Mouse (Mus musculus): ENCODE data around the gene Olfr1412. TPM values are rescaled to one million over a fixed set of nuclear protein-coding genes. Genes with fewer than 3 reads are reported as not detected.

Olfr1412 gene
- polyA plus RNA-seq (2017; shearing (Covaris generic)) = not detected

DNA sequence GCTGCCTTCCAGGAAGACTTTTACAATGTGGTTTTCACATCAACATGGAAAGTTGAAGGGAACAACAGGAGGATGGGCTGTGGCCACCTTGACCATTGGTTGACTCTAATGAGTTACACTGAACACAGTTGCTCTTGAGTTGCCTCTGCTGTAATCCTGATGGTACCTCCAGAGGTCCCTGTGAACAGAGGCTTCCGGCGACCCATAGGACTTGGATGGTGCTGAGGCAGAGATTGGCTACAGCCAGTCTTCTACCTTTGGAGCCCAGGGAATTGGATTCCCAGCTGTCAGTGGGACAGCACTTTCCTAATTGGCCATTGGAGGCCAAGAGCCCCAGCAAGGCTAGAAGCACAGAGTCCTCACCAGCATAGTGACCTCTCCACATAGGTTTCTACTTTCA is at the start of gene Olfr1412:
Gene Olfr1412, plus strand, starts transcription at position 301 of the 400 bp plus-strand sequence.

GRCm38 (mm10) chr1:92571022-92571421 is 14.6 kb upstream of the Olfr1412 start, which contains the start of gene Olfr1413:
Gene Olfr1413, plus strand, starts transcription at chr1:92571322.

GRCm38 (mm10) chr1:92594111-92594510 is 8.5 kb downstream of the Olfr1412 start, which contains the start of gene Olfr1411:
Gene Olfr1411, plus strand, starts transcription at chr1:92594411.

DNA sequence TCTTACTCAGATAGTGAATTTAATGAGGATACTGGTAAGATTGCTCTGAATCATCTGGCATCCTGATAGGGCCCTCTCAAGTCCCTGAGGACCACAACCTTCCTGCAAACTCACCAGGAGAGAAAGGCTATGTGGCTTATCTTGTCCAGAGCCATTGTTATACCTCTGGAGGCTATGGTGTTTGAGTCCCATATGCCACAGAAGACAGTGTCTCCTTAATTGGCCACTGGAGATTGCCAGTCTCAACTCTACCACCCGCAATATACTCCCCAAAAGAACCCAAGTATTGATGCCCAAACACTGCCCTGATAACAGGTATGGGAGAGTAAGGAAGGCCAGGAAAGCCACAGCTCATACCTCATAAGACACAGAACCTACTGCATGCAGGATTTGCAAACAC is 19.9 kb downstream of the Olfr1412 start, which contains the start of gene Olfr1410:
Gene Olfr1410, plus strand, starts transcription at position 301 of the 400 bp plus-strand sequence.

DNA sequence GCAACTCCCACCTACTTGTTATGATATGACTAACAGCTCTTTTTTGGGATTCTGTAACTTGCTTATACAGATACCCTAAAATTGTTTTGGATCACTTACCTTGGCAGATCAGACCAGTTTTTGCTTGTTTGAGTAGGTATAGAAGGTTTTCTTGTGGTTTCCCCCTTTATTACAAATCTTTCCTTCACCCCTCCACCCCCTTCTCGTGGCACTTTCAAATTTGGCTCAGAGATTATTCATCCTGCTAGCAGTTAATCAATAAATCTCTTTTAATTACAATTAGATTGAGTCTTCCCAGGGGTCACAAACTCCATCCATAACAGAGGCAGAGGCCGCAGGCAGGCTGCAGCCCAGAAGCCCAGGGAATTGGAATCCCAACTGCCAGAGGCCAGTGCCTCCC is 31.9 kb downstream of the Olfr1412 start, which contains the start of gene Olfr12:
Gene Olfr12, plus strand, starts transcription at position 301 of the 400 bp plus-strand sequence.

Other genes with a start within 250 kb of the Olfr1412 start
- gene Ndufa10, start 111.9 kb upstream of the Olfr1412 start, polyA plus RNA-seq (2017; shearing (Covaris generic)) = 239 TPM
- not detected for gene Olfr1416, start 100.7 kb upstream of the Olfr1412 start, polyA plus RNA-seq (2017; shearing (Covaris generic))
- not detected for gene Olfr1415, start 89.7 kb upstream of the Olfr1412 start, polyA plus RNA-seq (2017; shearing (Covaris generic))
- gene Olfr1414, start 67.1 kb upstream of the Olfr1412 start, polyA plus RNA-seq (2017; shearing (Covaris generic)) = not detected
- gene Olfr1413, start 14.5 kb upstream of the Olfr1412 start, polyA plus RNA-seq (2017; shearing (Covaris generic)) = not detected
- not detected for gene Olfr1411, start 8.6 kb downstream of the Olfr1412 start, polyA plus RNA-seq (2017; shearing (Covaris generic))
- gene Olfr1410, start 20.0 kb downstream of the Olfr1412 start, polyA plus RNA-seq (2017; shearing (Covaris generic)) = not detected
- not detected for gene Olfr12, start 32.0 kb downstream of the Olfr1412 start, polyA plus RNA-seq (2017; shearing (Covaris generic))
- 271 TPM for gene Cops9, start 56.2 kb downstream of the Olfr1412 start, polyA plus RNA-seq (2017; shearing (Covaris generic))
- 1.7 TPM for gene Otos, start 63.1 kb downstream of the Olfr1412 start, polyA plus RNA-seq (2017; shearing (Covaris generic))
- gene Gpc1, start 245.9 kb downstream of the Olfr1412 start, polyA plus RNA-seq (2017; shearing (Covaris generic)) = 0.68 TPM